28 mouse cellular contexts compared by ENCODE assay signal in genomic region chr16:23370724-23371123, GRCm38 (mm10). TPM values are rescaled to one million over a fixed set of nuclear protein-coding genes. Genes with fewer than 3 reads are reported as not detected.
"Had no signal": no experiment of that assay in that cellular context is flagged by ENCODE, and none has a peak within 500 bp of the region (broad histone marks: within the 10 kb centered on the region; RNA-seq: fewer than 3 reads in every experiment).

No protein-coding gene starts in this region.

- H3K4me3 ChIP-seq: heart, adult 2 months; hindbrain, embryonic 10.5 days; hindbrain, embryonic 12.5 days; intestine, embryonic 15.5 days; layer of hippocampus, adult 2 months; limb, embryonic 13.5 days; limb, embryonic 15.5 days had no signal

- H3K36me3 ChIP-seq: hindbrain, embryonic 10.5 days; hindbrain, embryonic 12.5 days; intestine, embryonic 15.5 days; limb, embryonic 13.5 days; limb, embryonic 15.5 days had no signal

- H3K9me3 ChIP-seq: hindbrain, embryonic 10.5 days; hindbrain, embryonic 12.5 days; intestine, embryonic 15.5 days; limb, embryonic 13.5 days; limb, embryonic 15.5 days had no signal

- DNase-seq: gastrocnemius, postnatal 14 days; gastrocnemius, postnatal 36 days; heart, adult 11 months; heart, adult 2 months; heart, postnatal 10 days; heart, postnatal 4 days; kidney, adult 18-20 months; kidney, adult 8-10 months; kidney, postnatal 10 days; kidney, postnatal 25 days; kidney, postnatal 4 days; left cerebral cortex, postnatal 4 days had no signal

- ATAC-seq: hindbrain, embryonic 16.5 days; inflammation-experienced regulatory T-cells, adult 6 months; intestine, embryonic 15.5 days; intestine, postnatal 0 days had no signal

- H3K4me1 ChIP-seq: hindbrain, embryonic 10.5 days; hindbrain, embryonic 12.5 days; intestine, embryonic 15.5 days; limb, embryonic 13.5 days; limb, embryonic 15.5 days had no signal

- H3K9ac ChIP-seq: hindbrain, embryonic 12.5 days; hindbrain, embryonic 14.5 days; intestine, embryonic 15.5 days; limb, embryonic 13.5 days; limb, embryonic 15.5 days had no signal

- H3K27ac ChIP-seq: heart, adult 2 months; hindbrain, embryonic 10.5 days; hindbrain, embryonic 12.5 days; hindbrain, embryonic 14.5 days; intestine, embryonic 15.5 days; layer of hippocampus, adult 2 months; limb, embryonic 13.5 days; limb, embryonic 15.5 days had no signal

- H3K4me2 ChIP-seq: heart, embryonic 11.5 days; hindbrain, embryonic 12.5 days; hindbrain, embryonic 14.5 days; intestine, embryonic 15.5 days; limb, embryonic 13.5 days; limb, embryonic 15.5 days had no signal

- H3K27me3 ChIP-seq: hindbrain, embryonic 12.5 days; intestine, embryonic 15.5 days; limb, embryonic 13.5 days; limb, embryonic 15.5 days had no signal

RNA-seq across cellular contexts. Expression of gene Rtp1, which starts 58.2 kb away (rescaled TPM):
- polyA plus RNA-seq: heart, adult 2 months; heart, embryonic 11.5 days; heart, embryonic 14.5 days; heart, embryonic 16.5 days; hindbrain, embryonic 10.5 days; hindbrain, embryonic 12.5 days; hindbrain, embryonic 14.5 days; inflammation-experienced regulatory T-cells, adult 6 months; intestine, embryonic 15.5 days; intestine, postnatal 0 days; kidney, embryonic 14.5 days; limb, embryonic 11.5 days; limb, embryonic 13.5 days; limb, embryonic 15.5 days; liver, adult 2 months had no signal
